Mouse (Mus musculus): ENCODE data around the gene Crybb2. TPM values are rescaled to one million over a fixed set of nuclear protein-coding genes. Genes with fewer than 3 reads are reported as not detected.

Gene Crybb2
- total RNA-seq, 2 experiments from 2014 or later: not detected

DNA sequence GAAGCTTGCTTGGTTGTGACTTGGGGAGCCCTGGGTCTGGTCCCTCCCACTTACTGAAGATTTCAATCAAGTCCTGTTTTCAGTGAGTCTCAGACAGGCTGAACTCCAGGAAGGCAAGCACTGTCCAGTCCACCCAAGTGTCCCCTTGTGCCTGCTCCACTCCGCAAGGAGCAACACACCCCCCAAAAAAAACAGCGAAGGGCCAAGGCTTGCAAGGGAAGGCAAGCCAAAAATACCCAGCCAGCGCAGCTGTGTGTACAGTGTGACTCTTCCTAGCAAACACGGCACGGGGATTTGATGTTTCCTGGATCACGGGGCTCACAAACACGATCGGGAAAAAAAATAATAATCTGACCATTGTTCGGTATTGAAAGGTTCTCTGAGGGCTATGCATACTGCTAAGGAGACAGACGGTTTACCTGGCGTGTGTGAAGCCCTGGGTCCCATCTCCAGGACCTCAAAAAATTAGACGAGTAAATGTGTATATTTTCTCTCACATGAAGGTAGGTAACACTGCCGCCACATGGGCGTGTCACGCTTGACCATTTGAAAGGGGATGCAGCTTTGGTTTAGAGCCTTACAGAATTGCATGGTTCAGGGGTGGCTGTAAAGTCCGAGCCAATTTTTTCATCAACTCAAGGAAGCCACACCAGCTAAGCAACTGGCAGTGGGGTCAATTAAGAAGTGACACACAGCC lies 55.7 kb downstream of the Crybb2 start:
- no peak for DNase-seq (ENCODE audit: low spot score in 2 of 2)

DNA sequence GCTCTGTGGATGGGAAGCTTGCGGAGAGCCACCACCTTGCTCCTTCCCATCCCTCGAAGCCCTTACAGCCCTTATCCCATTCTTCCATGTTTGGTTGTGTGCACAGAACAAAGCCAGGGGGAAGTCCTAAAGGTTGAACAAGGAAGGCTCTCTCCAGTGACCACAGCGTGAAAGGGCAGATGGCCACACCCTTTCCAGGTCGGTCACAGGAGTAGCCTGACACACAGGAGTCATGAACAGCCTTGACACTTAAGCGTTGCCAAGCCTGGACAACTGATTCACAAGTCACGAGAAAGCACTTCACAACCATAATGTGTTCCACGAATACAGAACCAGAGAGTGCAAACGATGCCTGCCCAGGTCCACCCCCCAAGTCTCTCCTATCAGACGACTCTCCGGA lies 58.0 kb downstream of the Crybb2 start:
- H3K27ac ChIP-seq: peak overlapping the region; percentile 51; the same call in 1 of the 2 replicates
- H3K4me3 ChIP-seq: no peak overlapping the region
- no peak for TF ChIP-seq CTCF (conservative IDR thresholded peaks at IDR 0.05)
- no peak for DNase-seq (ENCODE audit: low spot score in 2 of 2)

More for the DNA sequence above, 55.7 kb downstream of the Crybb2 start:
- peak overlapping the region; percentile 94 for H3K27ac ChIP-seq
- TF ChIP-seq CTCF (conservative IDR thresholded peaks at IDR 0.05): no peak; the same call in none of the 2 replicates
- peak overlapping the region; percentile 80 for H3K4me3 ChIP-seq

DNA sequence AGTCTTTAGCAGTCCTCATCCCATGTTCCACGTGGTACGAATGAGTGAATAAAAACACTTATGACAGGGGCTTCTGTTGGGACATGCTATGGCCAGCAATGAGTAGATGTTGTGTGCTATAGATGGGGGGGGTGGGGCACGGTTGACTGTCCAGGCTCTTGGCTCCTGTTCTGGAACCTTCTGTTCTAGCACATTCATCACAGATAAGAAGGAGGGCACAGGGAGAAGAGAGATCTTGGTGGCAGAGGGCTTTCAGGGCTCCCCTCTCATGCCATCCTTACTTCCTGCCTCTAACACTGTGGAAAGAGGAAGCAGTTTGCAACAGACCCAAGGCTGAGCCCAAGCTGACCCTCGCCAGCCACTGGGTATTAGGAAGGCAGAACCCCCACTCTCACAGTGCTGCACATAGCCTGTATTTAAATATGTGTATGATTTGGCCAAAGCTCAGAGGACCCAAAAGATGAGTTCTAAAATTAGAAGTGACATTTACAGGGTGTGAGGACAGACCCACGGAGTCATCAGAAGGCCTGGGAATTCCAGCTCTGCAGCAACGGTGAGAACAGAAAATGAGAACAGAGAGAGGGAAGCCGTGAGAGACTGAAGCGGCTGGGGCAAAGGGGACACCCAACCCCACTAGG lies 60.6 kb downstream of the Crybb2 start:
- H3K27ac ChIP-seq: peak overlapping the region; percentile 36; the same call in 1 of the 2 replicates
- no peak overlapping the region for H3K4me3 ChIP-seq
- no peak for DNase-seq (ENCODE audit: low spot score in 2 of 2)
- no peak for TF ChIP-seq CTCF (conservative IDR thresholded peaks at IDR 0.05)

DNA sequence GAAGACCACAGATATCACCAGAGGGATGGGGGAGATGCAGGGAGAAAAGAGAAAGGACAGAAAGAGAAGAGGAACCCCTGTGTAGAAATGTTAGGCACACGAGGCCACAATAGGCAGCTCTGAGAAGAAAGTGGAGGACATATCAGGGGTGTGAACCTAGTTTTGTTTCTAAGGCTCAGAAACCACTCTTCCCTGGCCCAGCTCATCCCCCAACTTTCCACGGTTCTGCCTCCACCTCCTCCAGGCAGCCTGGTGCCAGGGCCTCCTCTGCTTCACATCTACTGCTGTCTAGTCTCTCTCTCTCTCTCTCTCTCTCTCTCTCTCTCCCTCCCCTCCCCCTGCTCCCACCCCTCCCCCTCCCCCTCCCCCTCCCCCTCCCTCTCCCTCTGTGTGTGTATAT lies 61.4 kb downstream of the Crybb2 start:
- TF ChIP-seq CTCF (conservative IDR thresholded peaks at IDR 0.05): no peak
- no peak for DNase-seq (ENCODE audit: low spot score in 2 of 2)
- H3K27ac ChIP-seq: no peak overlapping the region

More for the DNA sequence above, 61.4 kb downstream of the Crybb2 start:
- H3K4me3 ChIP-seq: no peak overlapping the region

Other genes starting within 250 kb of the Crybb2 start
- 1 to 10 TPM; 1.4 to 1.6 TPM for gene Myo18b, start 173.8 kb downstream of the Crybb2 start, total RNA-seq (2021)
- 10 to 100 TPM; 80.3 to 84.6 TPM for gene Grk3, start 54.3 kb downstream of the Crybb2 start, total RNA-seq (2021)
- 1 to 10 TPM; 3.8 to 4.2 TPM for gene Crybb3, start 11.5 kb upstream of the Crybb2 start, total RNA-seq (2021)
- gene 2900026A02Rik, start 151.1 kb upstream of the Crybb2 start, total RNA-seq (2021): 10 to 100 TPM; 60.2 to 62.1 TPM
- gene Tmem211, start 156.8 kb upstream of the Crybb2 start, total RNA-seq (2021): not detected
- 10 to 100 TPM; 80.3 to 85.4 TPM for gene Sgsm1, start 240.7 kb upstream of the Crybb2 start, total RNA-seq (2021)

All from layer of hippocampus, adult 2 months (tissue).